ENCODE assay signal across 10 mouse cellular contexts in the genomic region with DNA sequence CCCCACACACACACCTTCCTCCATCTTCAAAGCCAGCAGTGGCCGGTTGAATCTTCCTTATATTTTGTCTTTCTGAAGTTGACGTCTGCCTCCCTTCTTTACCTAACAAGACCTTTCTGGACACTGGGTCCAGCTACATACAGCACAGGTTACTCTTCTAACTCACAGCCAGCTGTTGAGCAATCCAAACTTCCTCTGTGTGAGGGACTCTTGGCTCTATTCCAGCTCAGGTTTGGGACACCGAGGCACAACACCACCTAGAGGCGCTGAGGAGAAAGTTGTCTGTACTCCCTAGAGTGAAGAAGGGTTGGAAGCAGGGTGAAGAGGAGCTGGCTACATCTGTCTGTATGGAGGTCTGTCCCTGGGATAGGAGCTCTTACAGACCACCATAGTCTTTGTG. TPM values are rescaled to one million over a fixed set of nuclear protein-coding genes. Genes with fewer than 3 reads are reported as not detected.
A peak's percentile ranks its signal among the peaks of the same experiment; 100 is the strongest.
DNase-seq lines count a peak whose midpoint lies in the region; ATAC-seq and TF ChIP-seq lines count a peak whose summit lies in the region.
"Had no signal": no experiment of that assay in that cellular context is flagged by ENCODE, and none has a peak within 500 bp of the region (broad histone marks: within the 10 kb centered on the region; RNA-seq: fewer than 3 reads in every experiment).

No protein-coding gene starts in this region.

- no peak overlapping the region for H3K4me3 ChIP-seq in forebrain, postnatal 0 days (ENCODE audit: low read depth, low read length)
- no peak overlapping the region for H3K4me3 ChIP-seq in forebrain, embryonic 12.5 days (replicated peaks)
- H3K4me3 ChIP-seq in thymus, adult 2 months (ENCODE audit: control insufficient read depth, insufficient read depth, low read length), result no peak overlapping the region
- H3K4me3 ChIP-seq in liver, postnatal 0 days (ENCODE audit: low read depth, low read length), result no peak overlapping the region
- no peak overlapping the region for H3K4me3 ChIP-seq in midbrain, embryonic 16.5 days (ENCODE audit: low read depth, low read length)

- DNase-seq in forebrain, postnatal 0 days, result no peak
- peak; percentile 53 for DNase-seq in thymus, postnatal 0 days (ENCODE audit: low spot score)
- DNase-seq in thymus, adult 2 months, result no peak
- no peak for DNase-seq in liver, postnatal 0 days
- DNase-seq in spleen, postnatal 4 days (ENCODE audit: low spot score in 2 of 2), result no peak
- DNase-seq in kidney, adult 11 months, result no peak

- TF ChIP-seq POLR2A in thymus, adult 2 months (IDR thresholded peaks at IDR 0.05; ENCODE audit: control insufficient read depth, extremely low read depth, insufficient read depth, low read length, poor library complexity), result no peak

- no peak overlapping the region for H3K9ac ChIP-seq in forebrain, postnatal 0 days
- no peak overlapping the region for H3K9ac ChIP-seq in forebrain, embryonic 12.5 days
- no peak overlapping the region for H3K9ac ChIP-seq in liver, postnatal 0 days (replicated peaks)
- H3K9ac ChIP-seq in midbrain, embryonic 16.5 days (ENCODE audit: low read depth, low read length), result no peak overlapping the region

- no peaks in the 10 kb centered on the region for H3K9me3 ChIP-seq in forebrain, postnatal 0 days (ENCODE audit: low read length)
- no peaks in the 10 kb centered on the region for H3K9me3 ChIP-seq in forebrain, embryonic 12.5 days
- H3K9me3 ChIP-seq in liver, postnatal 0 days (ENCODE audit: low read length), result no peaks in the 10 kb centered on the region
- H3K9me3 ChIP-seq in midbrain, embryonic 16.5 days (replicated peaks; ENCODE audit: control insufficient read depth, low read length, poor library complexity, severe bottlenecking), result no peaks in the 10 kb centered on the region

- 44% methylated on average over 4 of the region's 4 CpGs for WGBS in forebrain, postnatal 0 days
- 52% methylated on average over 4 of the region's 4 CpGs for WGBS in forebrain, embryonic 12.5 days
- WGBS in thymus, adult 2 months, result 14% methylated on average over 4 of the region's 4 CpGs
- WGBS in liver, postnatal 0 days (ENCODE audit: insufficient replicate concordance), result 25% methylated on average over 4 of the region's 4 CpGs
- 48% methylated on average over 4 of the region's 4 CpGs for whole genome bisulfite sequencing in midbrain, embryonic 16.5 days

- no peak overlapping the region for H3K4me2 ChIP-seq in forebrain, postnatal 0 days (ENCODE audit: low read depth)
- no peak overlapping the region for H3K4me2 ChIP-seq in forebrain, embryonic 12.5 days
- no peak overlapping the region for H3K4me2 ChIP-seq in liver, postnatal 0 days (ENCODE audit: low read depth, low read length)
- H3K4me2 ChIP-seq in midbrain, embryonic 16.5 days (ENCODE audit: low read length), result no peak overlapping the region
- H3K4me2 ChIP-seq: heart, embryonic 11.5 days had no signal

- no peak overlapping the region for H3K27ac ChIP-seq in forebrain, postnatal 0 days (ENCODE audit: low read depth, low read length)
- H3K27ac ChIP-seq in forebrain, embryonic 12.5 days, result no peak overlapping the region
- no peak overlapping the region for H3K27ac ChIP-seq in thymus, adult 2 months (ENCODE audit: control insufficient read depth, insufficient read depth, low read length)
- no peak overlapping the region for H3K27ac ChIP-seq in liver, postnatal 0 days (ENCODE audit: low read depth)
- H3K27ac ChIP-seq in midbrain, embryonic 16.5 days (ENCODE audit: low read length), result no peak overlapping the region

- no peaks in the 10 kb centered on the region for H3K36me3 ChIP-seq in forebrain, postnatal 0 days (ENCODE audit: insufficient read depth)
- no peaks in the 10 kb centered on the region for H3K36me3 ChIP-seq in forebrain, embryonic 12.5 days (replicated peaks)
- no peaks in the 10 kb centered on the region for H3K36me3 ChIP-seq in thymus, adult 2 months (ENCODE audit: control insufficient read depth, insufficient read depth, low read length)
- no peaks in the 10 kb centered on the region for H3K36me3 ChIP-seq in liver, postnatal 0 days (replicated peaks; ENCODE audit: insufficient read depth, low read length)
- no peaks in the 10 kb centered on the region for H3K36me3 ChIP-seq in midbrain, embryonic 16.5 days (ENCODE audit: control insufficient read depth, insufficient read depth, low read length)

- H3K4me1 ChIP-seq in forebrain, postnatal 0 days (ENCODE audit: insufficient read depth), result no peaks in the 10 kb centered on the region
- no peaks in the 10 kb centered on the region for H3K4me1 ChIP-seq in forebrain, embryonic 12.5 days
- H3K4me1 ChIP-seq in thymus, adult 2 months (replicated peaks; ENCODE audit: control insufficient read depth, insufficient read depth, low read length), result peaks cover 3% of the 10 kb centered on the region; the same call in 1 of the 2 replicates
- H3K4me1 ChIP-seq in liver, postnatal 0 days (ENCODE audit: insufficient read depth), result no peaks in the 10 kb centered on the region
- H3K4me1 ChIP-seq in midbrain, embryonic 16.5 days (ENCODE audit: control insufficient read depth, insufficient read depth, low read length), result no peaks in the 10 kb centered on the region

- no peak for ATAC-seq in forebrain, postnatal 0 days
- ATAC-seq in forebrain, embryonic 12.5 days (ENCODE audit: low FRiP score), result no peak
- ATAC-seq in liver, postnatal 0 days, result peak; percentile 42; the same call in 1 of the 2 replicates
- no peak for ATAC-seq in midbrain, embryonic 16.5 days
- ATAC-seq: hindbrain, embryonic 16.5 days had no signal

- no peaks in the 10 kb centered on the region; the same call in 1 of the 2 replicates for H3K27me3 ChIP-seq in forebrain, postnatal 0 days (ENCODE audit: insufficient read depth, low read length)
- peaks cover 28% of the 10 kb centered on the region for H3K27me3 ChIP-seq in forebrain, embryonic 12.5 days
- no peaks in the 10 kb centered on the region for H3K27me3 ChIP-seq in thymus, adult 2 months (ENCODE audit: control insufficient read depth, insufficient read depth, low read length)
- peaks cover 15% of the 10 kb centered on the region for H3K27me3 ChIP-seq in liver, postnatal 0 days (ENCODE audit: insufficient read depth, low read length)
- no peaks in the 10 kb centered on the region for H3K27me3 ChIP-seq in midbrain, embryonic 16.5 days (ENCODE audit: control insufficient read depth, insufficient read depth, low read depth, low read length)

- TF ChIP-seq EP300 in liver, postnatal 0 days (IDR thresholded peaks at IDR 0.05; ENCODE audit: low read depth), result no peak

- peak; percentile 23 for TF ChIP-seq CTCF in forebrain, postnatal 0 days (IDR thresholded peaks at IDR 0.05; ENCODE audit: low read depth)
- no peak for TF ChIP-seq CTCF in thymus, adult 2 months (IDR thresholded peaks at IDR 0.05; ENCODE audit: borderline replicate concordance, control insufficient read depth, extremely low read depth, insufficient read depth, low read length, poor library complexity)
- TF ChIP-seq CTCF in liver, postnatal 0 days (IDR thresholded peaks at IDR 0.05; ENCODE audit: low read depth), result peak; percentile 52

RNA-seq across cellular contexts. Expression of gene Celsr1, which starts 8.8 kb away (rescaled TPM):
- 6.5 and 13.0 TPM in 2 replicates for total RNA-seq in forebrain, postnatal 0 days (2014; rRNA removed)
- 0.62 and 0.97 TPM in 2 replicates for polyA plus RNA-seq in forebrain, postnatal 0 days (2015; fragmentation: Nextera tagmentation; extraction: Ambion mirVana)
- polyA plus RNA-seq in forebrain, embryonic 12.5 days (2016; fragmentation: Nextera tagmentation; extraction: Ambion mirVana), result 7.3 and 7.9 TPM in 2 replicates
- 2.9 and 3.6 TPM in 2 replicates for polyA plus RNA-seq in thymus, postnatal 0 days (2015; fragmentation: Nextera tagmentation; extraction: Ambion mirVana)
- polyA plus RNA-seq in thymus, adult 2 months (2012; rRNA removed), result 40.0 and 47.8 TPM in 2 replicates
- polyA plus RNA-seq in liver, postnatal 0 days (2015; fragmentation: Nextera tagmentation; extraction: Ambion mirVana), result 0.09 and 0.11 TPM in 2 replicates
- 1.1 and 1.3 TPM in 2 replicates for polyA plus RNA-seq in midbrain, embryonic 16.5 days (2015; fragmentation: Nextera tagmentation; extraction: Ambion mirVana)

RNA-seq across cellular contexts. Expression of gene Gramd4, which starts 15.1 kb away (rescaled TPM):
- total RNA-seq in forebrain, postnatal 0 days (2014; rRNA removed), result 54.5 and 57.0 TPM in 2 replicates
- polyA plus RNA-seq in forebrain, postnatal 0 days (2015; fragmentation: Nextera tagmentation; extraction: Ambion mirVana), result 24.8 and 28.8 TPM in 2 replicates
- 33.4 and 36.6 TPM in 2 replicates for polyA plus RNA-seq in forebrain, embryonic 12.5 days (2016; fragmentation: Nextera tagmentation; extraction: Ambion mirVana)
- 14.8 TPM in 2 replicates for polyA plus RNA-seq in thymus, postnatal 0 days (2015; fragmentation: Nextera tagmentation; extraction: Ambion mirVana)
- 35.1 and 37.1 TPM in 2 replicates for polyA plus RNA-seq in thymus, adult 2 months (2012; rRNA removed)
- 3.2 and 3.7 TPM in 2 replicates for polyA plus RNA-seq in liver, postnatal 0 days (2015; fragmentation: Nextera tagmentation; extraction: Ambion mirVana)
- polyA plus RNA-seq in midbrain, embryonic 16.5 days (2015; fragmentation: Nextera tagmentation; extraction: Ambion mirVana), result 36.0 and 36.7 TPM in 2 replicates
